Mouse (Mus musculus) liver, postnatal 0 days (tissue): ENCODE results near the gene Trim41. TPM values are rescaled to one million over a fixed set of nuclear protein-coding genes. Genes with fewer than 3 reads are reported as not detected.

Experiments used
- ATAC-seq: fragments of 200-750 bp; cut with Nextera tagmentation; 2 replicates; pipeline ENCODE4 v1.8.0; 2017; ENCODE audit warnings: mild to moderate bottlenecking, moderate library complexity
- DNase-seq: peaks from one replicate; pipeline ENCODE4 v3.0.0-alpha.2; 2016
- H3K27ac ChIP-seq: fragments of 300-500 bp; sonication (generic); 2 replicates; pipeline ENCODE4 v1.5.1; 2014; ENCODE audit warnings: antibody characterized with exemption, moderate library complexity, mild to moderate bottlenecking, low read depth
- H3K27me3 ChIP-seq: fragments of 300-500 bp; sonication (generic); 2 replicates; pipeline ENCODE4 v1.6.1; 2014; ENCODE audit warnings: low read length, control low read depth, mixed read lengths; ENCODE audit not compliant: insufficient read depth
- H3K36me3 ChIP-seq: fragments of 300-500 bp; sonication (generic); replicated peaks from 2 replicates; pipeline ENCODE4 v1.6.1; 2014; ENCODE audit warnings: mild to moderate bottlenecking, control low read depth, low read length, moderate library complexity, mixed read lengths; ENCODE audit not compliant: insufficient read depth
- H3K4me1 ChIP-seq: fragments of 300-500 bp; sonication (generic); 2 replicates; pipeline ENCODE4 v1.6.1; 2014; ENCODE audit warnings: antibody characterized with exemption, mild to moderate bottlenecking, control low read depth; ENCODE audit not compliant: insufficient read depth
- H3K4me2 ChIP-seq: fragments of 300-500 bp; sonication (generic); 2 replicates; pipeline ENCODE4 v1.6.1; 2014; ENCODE audit warnings: low read depth, mild to moderate bottlenecking, low read length, moderate library complexity, mixed read lengths
- H3K4me3 ChIP-seq: fragments of 300-500 bp; sonication (generic); 2 replicates; pipeline ENCODE4 v1.5.1; 2014; ENCODE audit warnings: low read depth, low read length
- H3K9ac ChIP-seq: fragments of 300-500 bp; sonication (generic); replicated peaks from 2 replicates; pipeline ENCODE4 v1.6.1; 2014; ENCODE audit warnings: mild to moderate bottlenecking, moderate library complexity
- H3K9me3 ChIP-seq: fragments of 300-500 bp; sonication (generic); 2 replicates; pipeline ENCODE4 v1.6.1; 2016; ENCODE audit warnings: mild to moderate bottlenecking, control low read depth, low read length, mixed read lengths
- CTCF ChIP-seq: sonication (generic); IDR thresholded peaks from 2 replicates; pipeline ENCODE4 v1.5.1; 2016; ENCODE audit warnings: antibody characterized with exemption, low read depth
- EP300 ChIP-seq: IDR thresholded peaks from 2 replicates; pipeline ENCODE4 v1.6.1; 2016; ENCODE audit warnings: antibody characterized with exemption, low read depth, mild to moderate bottlenecking
- WGBS: fragments of 180-500 bp; shearing (Covaris S2); extraction: QIAGEN DNeasy Blood & Tissue Kit; methylation state at CpG from one replicate; pipeline ENCODE4 v1.1.7; 2014; ENCODE audit not compliant: insufficient replicate concordance; 5-methylcytosine and 5-hydroxymethylcytosine counted together
- polyA plus RNA-seq: library from polyadenylated mRNA; unstranded; fragments of >200 nt; fragmentation: Nextera tagmentation; extraction: Ambion mirVana; gene quantifications from 2 replicates; pipeline ENCODE4 v1.2.1, GENCODE M21; 2015

The Trim41 gene
- polyA plus RNA-seq, 1 experiment from 2014 or later: 2.3 TPM

DNA sequence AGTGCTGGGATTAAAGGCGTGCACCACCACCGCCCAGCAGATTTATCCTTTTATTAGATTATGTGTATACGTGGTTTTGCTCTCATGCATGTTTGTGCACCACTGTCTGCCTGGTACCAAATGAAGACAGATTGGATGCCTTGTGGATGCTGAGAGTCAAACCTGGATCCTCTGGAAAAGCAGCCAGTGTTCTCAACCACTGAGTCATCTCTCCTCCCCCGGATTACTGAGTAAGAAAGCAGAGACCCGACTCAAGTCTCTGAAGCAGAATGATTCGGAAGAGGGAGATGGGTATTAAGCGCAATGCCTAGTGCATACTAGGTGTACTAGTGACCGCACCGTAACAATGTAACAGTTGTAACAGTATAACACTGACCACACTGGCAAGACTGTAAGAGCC, 53.0 kb downstream of the Trim41 start:
- DNase-seq (no peak), ATAC-seq (no peak)
- Histone ChIP-seq H3K9ac (no peak overlapping the region), H3K4me2 (no peak overlapping the region), H3K4me1 (no peaks in the 10 kb centered on the region), H3K4me3 (no peak overlapping the region), H3K27ac (no peak overlapping the region), H3K36me3 (no peaks in the 10 kb centered on the region), H3K27me3 (no peaks in the 10 kb centered on the region), H3K9me3 (no peaks in the 10 kb centered on the region)
- 80% methylated on average over 9 of the region's 9 CpGs for WGBS
- no peak for TF ChIP-seq EP300
- TF ChIP-seq CTCF: no peak

DNA sequence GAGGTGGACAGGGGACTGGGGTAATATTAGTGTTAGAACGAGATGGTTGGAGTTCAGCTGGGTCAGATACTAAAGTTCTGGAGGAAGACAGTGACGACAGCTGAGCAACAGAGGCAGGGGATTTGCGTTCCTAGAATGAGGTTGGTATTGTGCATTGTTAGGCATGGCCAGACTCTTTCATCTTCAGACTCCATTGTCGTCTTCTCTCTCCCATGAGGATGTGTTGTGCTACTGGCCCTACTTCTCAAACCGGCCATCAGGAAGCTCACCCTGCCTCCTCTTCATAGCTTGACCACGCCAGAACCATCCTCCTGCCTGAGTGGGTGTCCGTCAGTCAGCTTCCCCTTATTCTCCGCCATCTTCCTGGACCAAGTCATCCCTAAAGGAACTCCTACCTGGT, 58.1 kb downstream of the Trim41 start:
- TF ChIP-seq CTCF (no peak), EP300 (no peak)
- DNase-seq (no peak), ATAC-seq (no peak)
- Histone ChIP-seq H3K27me3 (no peaks in the 10 kb centered on the region), H3K36me3 (no peaks in the 10 kb centered on the region), H3K4me2 (no peak overlapping the region), H3K4me3 (no peak overlapping the region), H3K9ac (no peak overlapping the region), H3K9me3 (no peaks in the 10 kb centered on the region), H3K4me1 (no peaks in the 10 kb centered on the region), H3K27ac (no peak overlapping the region)
- 75% methylated on average over 8 of the region's 8 CpGs for WGBS

Other genes starting within 250 kb of the Trim41 start
- gene Rack1, start 17.0 kb downstream of the Trim41 start, polyA plus RNA-seq: 397 and 398 TPM in 2 replicates
- gene Trim7, start 8.8 kb upstream of the Trim41 start, polyA plus RNA-seq: 0.48 and 0.52 TPM in 2 replicates
- 4.9 and 5.0 TPM in 2 replicates for gene Gm12184, start 9.3 kb upstream of the Trim41 start, polyA plus RNA-seq
- 42.7 and 44.1 TPM in 2 replicates for gene Irgm1, start 54.3 kb upstream of the Trim41 start, polyA plus RNA-seq
- 0.66 and 0.86 TPM in 2 replicates for gene Gm5431, start 84.9 kb upstream of the Trim41 start, polyA plus RNA-seq
- 4.2 and 4.5 TPM in 2 replicates for gene Psme2b, start 128.8 kb upstream of the Trim41 start, polyA plus RNA-seq
- 0.16 and 0.17 TPM in 2 replicates for gene Olfr56, start 161.5 kb upstream of the Trim41 start, polyA plus RNA-seq
- gene 9930111J21Rik1, start 162.0 kb upstream of the Trim41 start, polyA plus RNA-seq: 0.67 and 1.2 TPM in 2 replicates
- gene Gm12185, start 174.9 kb upstream of the Trim41 start, polyA plus RNA-seq: 0.05 TPM in 1 of 2 replicates, not detected in the other
- 36.5 and 38.9 TPM in 2 replicates for gene Tgtp1, start 176.8 kb upstream of the Trim41 start, polyA plus RNA-seq
- gene 9930111J21Rik2, start 233.9 kb upstream of the Trim41 start, polyA plus RNA-seq: 1.2 and 1.4 TPM in 2 replicates
- 5.1 and 7.1 TPM in 2 replicates for gene Tgtp2, start 246.9 kb upstream of the Trim41 start, polyA plus RNA-seq